In genomic region chr4:133093056-133093455, GRCm38 (mm10) we compare ENCODE assay signal across 8 mouse cellular contexts. TPM values are rescaled to one million over a fixed set of nuclear protein-coding genes. Genes with fewer than 3 reads are reported as not detected.
DNase-seq lines count a peak whose midpoint lies in the region; ATAC-seq and TF ChIP-seq lines count a peak whose summit lies in the region.

No protein-coding gene starts in this region.

- TF ChIP-seq EP300 in heart, postnatal 0 days (IDR thresholded peaks at IDR 0.05; ENCODE audit: low read depth) = no peak

- no peak overlapping the region for H3K4me2 ChIP-seq in heart, postnatal 0 days (ENCODE audit: low read depth, low read length)
- H3K4me2 ChIP-seq in forebrain, embryonic 16.5 days (ENCODE audit: low read length) = no peak overlapping the region
- H3K4me2 ChIP-seq in liver, embryonic 15.5 days = no peak overlapping the region

- H3K4me3 ChIP-seq in heart, postnatal 0 days (ENCODE audit: low read depth, low read length) = no peak overlapping the region
- H3K4me3 ChIP-seq in ES-E14 (ENCODE audit: insufficient read depth in 1 of 2, low read depth in 1 of 2, low read length in 2 of 2, poor library complexity in 1 of 2, severe bottlenecking in 1 of 2) = peak overlapping the region; percentile 14 to 58; a peak in 2 of 4 replicates
- H3K4me3 ChIP-seq in forebrain, embryonic 16.5 days (replicated peaks; ENCODE audit: low read length) = no peak overlapping the region
- H3K4me3 ChIP-seq in liver, embryonic 15.5 days (replicated peaks) = no peak overlapping the region

- H3K36me3 ChIP-seq in heart, postnatal 0 days (replicated peaks; ENCODE audit: control insufficient read depth, insufficient read depth, low read length) = no peaks in the 10 kb centered on the region
- no peaks in the 10 kb centered on the region for H3K36me3 ChIP-seq in ES-E14 (ENCODE audit: control insufficient read depth, insufficient read depth, low read length, poor library complexity, severe bottlenecking)
- no peaks in the 10 kb centered on the region for H3K36me3 ChIP-seq in forebrain, embryonic 16.5 days (ENCODE audit: control insufficient read depth, insufficient read depth)
- no peaks in the 10 kb centered on the region for H3K36me3 ChIP-seq in liver, embryonic 15.5 days (replicated peaks)

- H3K27ac ChIP-seq in heart, postnatal 0 days (ENCODE audit: low read depth) = peak overlapping the region; percentile 90
- peak overlapping the region; percentile 99 for H3K27ac ChIP-seq in ES-E14 (ENCODE audit: insufficient read depth, low read depth, low read length, poor library complexity, severe bottlenecking)
- peak overlapping the region; percentile 67 for H3K27ac ChIP-seq in forebrain, embryonic 16.5 days (ENCODE audit: low read length)
- 0 out of 2 replicates have a peak overlapping the region, but pooled peaks have one; percentile 24 for H3K27ac ChIP-seq in liver, embryonic 15.5 days (replicated peaks)

- H3K9me3 ChIP-seq in heart, postnatal 0 days (replicated peaks; ENCODE audit: control insufficient read depth, low read length) = no peaks in the 10 kb centered on the region
- no peaks in the 10 kb centered on the region for H3K9me3 ChIP-seq in ES-E14 (ENCODE audit: control insufficient read depth, insufficient read depth, low read depth, low read length)
- H3K9me3 ChIP-seq in forebrain, embryonic 16.5 days (ENCODE audit: control insufficient read depth, low read length) = no peaks in the 10 kb centered on the region
- H3K9me3 ChIP-seq in liver, embryonic 15.5 days (replicated peaks) = no peaks in the 10 kb centered on the region

- H3K27me3 ChIP-seq in heart, postnatal 0 days (ENCODE audit: control insufficient read depth, insufficient read depth, low read length) = no peaks in the 10 kb centered on the region
- no peaks in the 10 kb centered on the region for H3K27me3 ChIP-seq in forebrain, embryonic 16.5 days (replicated peaks; ENCODE audit: control insufficient read depth, insufficient read depth, low read length)
- peaks cover 65% of the 10 kb centered on the region for H3K27me3 ChIP-seq in liver, embryonic 15.5 days

- ATAC-seq in heart, postnatal 0 days (ENCODE audit: insufficient read depth, low read depth) = no peak
- ATAC-seq in forebrain, embryonic 16.5 days = no peak
- ATAC-seq in liver, embryonic 15.5 days (ENCODE audit: insufficient read depth) = no peak

- TF ChIP-seq CTCF in heart, postnatal 0 days (IDR thresholded peaks at IDR 0.05; ENCODE audit: low read depth) = no peak

- H3K9ac ChIP-seq in heart, postnatal 0 days (replicated peaks; ENCODE audit: low read depth, low read length) = no peak overlapping the region
- peak overlapping the region; percentile 83; the same call in 1 of the 2 replicates for H3K9ac ChIP-seq in ES-E14 (ENCODE audit: insufficient read depth, low read depth, low read length, poor library complexity, severe bottlenecking)
- no peak overlapping the region for H3K9ac ChIP-seq in forebrain, embryonic 16.5 days (replicated peaks; ENCODE audit: low read depth, low read length)
- H3K9ac ChIP-seq in liver, embryonic 15.5 days = no peak overlapping the region

- no peak for DNase-seq in heart, postnatal 0 days (ENCODE audit: low spot score)
- DNase-seq in heart, postnatal 4 days = no peak
- no peak for DNase-seq in ES-E14 (ENCODE audit: low read depth, low spot score)
- no peak for DNase-seq in adrenal gland, postnatal 10 days
- no peak for DNase-seq in embryo, embryonic 11 days
- no peak for DNase-seq in cerebellum, adult 9-11 months

- in situ Hi-C loops in ES-E14 (cut with MboI; ENCODE audit: low sequenced_read_pairs in 2 of 2, unreplicated experiment in 2 of 2) = no loop called here

- H3K4me1 ChIP-seq in heart, postnatal 0 days (ENCODE audit: control insufficient read depth, insufficient read depth) = peaks cover 59% of the 10 kb centered on the region
- peaks cover 4 to 28% of the 10 kb centered on the region in 2 experiments for H3K4me1 ChIP-seq in ES-E14 (ENCODE audit: control insufficient read depth in 2 of 2, insufficient read depth in 2 of 2, low read length in 2 of 2, poor library complexity in 1 of 2)
- peaks cover 61% of the 10 kb centered on the region for H3K4me1 ChIP-seq in forebrain, embryonic 16.5 days (replicated peaks; ENCODE audit: control insufficient read depth, insufficient read depth, low read length)
- H3K4me1 ChIP-seq in liver, embryonic 15.5 days (replicated peaks) = peaks cover 55% of the 10 kb centered on the region

- WGBS in heart, postnatal 0 days = 56% methylated on average over 6 of the region's 6 CpGs
- 68% methylated on average over 6 of the region's 6 CpGs for WGBS in forebrain, embryonic 16.5 days
- 52% methylated on average over 6 of the region's 6 CpGs for WGBS in liver, embryonic 15.5 days (ENCODE audit: insufficient replicate concordance)

TF ChIP-seq in ES-E14, 5 proteins besides CTCF, POLR2A, EP300 and RAD21:
- no peak for TF ChIP-seq MAFK (IDR thresholded peaks at IDR 0.05; ENCODE audit: insufficient read depth, low read depth, low read length)
- no peak for TF ChIP-seq CHD2 (IDR thresholded peaks at IDR 0.05; ENCODE audit: low read depth, low read length)
- no peak for TF ChIP-seq ZNF384 (IDR thresholded peaks at IDR 0.05; ENCODE audit: low read depth, low read length)
- TF ChIP-seq ZC3H11A (IDR thresholded peaks at IDR 0.05; ENCODE audit: borderline replicate concordance, low read depth, low read length) = no peak
- TF ChIP-seq HCFC1 (IDR thresholded peaks at IDR 0.05; ENCODE audit: borderline replicate concordance, insufficient read depth, low read length) = no peak
TF ChIP-seq in ES-E14: peak in this region for 0.

RNA-seq across cellular contexts. Expression of gene Wasf2, which starts 37.2 kb away (rescaled TPM):
- 54.5 and 119 TPM in 2 replicates for total RNA-seq in heart, postnatal 0 days (2014; rRNA removed; ENCODE audit: low replicate concordance)
- 55.4 and 62.4 TPM in 2 replicates for polyA plus RNA-seq in heart, postnatal 0 days (2015; fragmentation: Nextera tagmentation; extraction: Ambion mirVana)
- total RNA-seq in heart, postnatal 4 days (2021) = 100 to 1,000 TPM; 141 to 149 TPM
- 31.8 and 32.3 TPM in 2 replicates for total RNA-seq in ES-E14 (2012; rRNA removed)
- polyA plus RNA-seq in forebrain, embryonic 16.5 days (2015; fragmentation: Nextera tagmentation; extraction: Ambion mirVana) = 27.0 and 31.5 TPM in 2 replicates
- polyA plus RNA-seq in liver, embryonic 15.5 days (2015; fragmentation: Nextera tagmentation; extraction: Ambion mirVana) = 44.0 and 52.0 TPM in 2 replicates
- 100 to 1,000 TPM; 122 to 123 TPM for total RNA-seq in adrenal gland, postnatal 10 days (2021)

Comparison
In these comparisons a context has a peak if more than half of its experiments do, and no peak if none do; other contexts are left out.
1. H3K27ac ChIP-seq: peak in every context shown above with its lines; median percentile 99 in ES-E14; 90 in heart, postnatal 0 days; 67 in forebrain, embryonic 16.5 days; 24 in liver, embryonic 15.5 days.
2. H3K4me3 ChIP-seq: peak in ES-E14 (2 of 2); none in heart, postnatal 0 days (single experiment), forebrain, embryonic 16.5 days (single experiment) and liver, embryonic 15.5 days (single experiment).